Mouse (Mus musculus): ENCODE measurements around the gene Col6a4.

The Col6a4 gene

GRCm38 (mm10) chr9:106073956-106074355, 22.6 kb downstream of the Col6a4 start:
- no peak for DNase-seq (ENCODE audit: low read depth)

- DNase-seq (ENCODE audit: low read depth), result no peak
Measured at GRCm38 (mm10) chr9:106071651-106072050, 24.9 kb downstream of the Col6a4 start.

DNA sequence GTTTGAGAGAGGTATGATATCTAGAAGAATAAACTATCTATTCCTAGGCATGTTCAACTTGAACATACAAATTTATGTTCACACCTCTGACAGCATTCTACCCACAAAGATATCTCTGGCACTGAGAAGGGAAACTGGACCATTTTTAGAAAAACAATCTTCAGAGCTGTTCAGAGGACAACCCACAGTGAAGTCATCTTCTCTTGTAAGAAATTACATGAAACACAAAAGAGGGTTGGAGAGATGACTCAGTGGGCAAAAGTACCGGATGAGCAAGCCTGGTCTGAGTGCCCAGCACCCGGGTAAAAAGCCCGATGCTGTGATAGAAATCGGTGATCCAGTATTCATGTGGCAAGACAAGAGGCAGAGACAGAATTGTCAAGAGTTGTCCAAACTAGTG, 43.1 kb downstream of the Col6a4 start:
- DNase-seq (ENCODE audit: low read depth), result no peak

DNA sequence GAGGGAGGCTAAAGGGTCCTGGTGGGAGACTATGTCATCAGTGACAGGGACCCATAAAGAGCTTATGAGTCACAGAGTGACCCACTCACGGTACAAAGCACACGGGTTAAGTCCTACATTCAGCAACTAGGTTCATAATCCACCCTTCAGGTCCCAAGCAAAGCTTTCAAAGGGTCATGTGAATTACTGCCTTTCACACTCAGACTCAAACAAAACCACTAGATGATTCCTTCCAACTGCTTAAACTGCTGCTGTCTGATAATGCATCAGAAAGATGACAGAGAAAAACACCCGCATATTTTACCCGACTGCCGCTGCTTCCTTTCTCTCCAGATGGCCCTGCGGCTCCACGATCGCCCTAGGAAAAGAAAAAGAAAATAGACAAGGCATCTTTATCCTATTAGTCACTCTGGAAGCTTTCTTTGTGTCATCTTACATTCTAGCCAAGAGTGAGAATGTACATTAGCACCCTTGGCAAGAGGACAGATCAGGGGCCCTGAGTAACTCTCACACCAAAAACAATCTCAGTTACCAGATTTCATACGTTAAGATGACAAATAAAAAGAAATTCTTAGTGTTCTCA, 52.6 kb downstream of the Col6a4 start:
- no peak for DNase-seq (ENCODE audit: low read depth)

- no peak for DNase-seq (ENCODE audit: low read depth)
Measured at GRCm38 (mm10) chr9:106039915-106040659, 56.5 kb downstream of the Col6a4 start.

DNA sequence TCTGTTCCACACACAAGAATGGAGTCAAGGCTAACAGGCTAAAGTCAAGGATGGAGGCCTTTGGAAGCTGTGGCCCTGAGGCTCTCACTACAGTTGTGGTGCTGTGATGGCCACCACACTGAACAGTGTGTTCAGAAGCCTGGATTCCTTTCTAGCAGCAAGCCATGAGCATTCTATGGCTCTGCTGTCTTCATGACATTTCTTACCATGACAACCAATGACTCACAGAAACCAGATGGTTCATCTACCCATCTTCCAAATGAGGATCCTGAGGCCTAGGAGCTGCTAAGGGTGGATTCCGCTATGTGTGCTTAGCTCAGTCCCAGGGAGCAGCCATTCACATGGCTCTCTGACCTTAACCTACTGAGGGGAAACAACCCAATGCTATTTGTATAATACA, 57.3 kb downstream of the Col6a4 start:
- no peak for DNase-seq (ENCODE audit: low read depth)

DNA sequence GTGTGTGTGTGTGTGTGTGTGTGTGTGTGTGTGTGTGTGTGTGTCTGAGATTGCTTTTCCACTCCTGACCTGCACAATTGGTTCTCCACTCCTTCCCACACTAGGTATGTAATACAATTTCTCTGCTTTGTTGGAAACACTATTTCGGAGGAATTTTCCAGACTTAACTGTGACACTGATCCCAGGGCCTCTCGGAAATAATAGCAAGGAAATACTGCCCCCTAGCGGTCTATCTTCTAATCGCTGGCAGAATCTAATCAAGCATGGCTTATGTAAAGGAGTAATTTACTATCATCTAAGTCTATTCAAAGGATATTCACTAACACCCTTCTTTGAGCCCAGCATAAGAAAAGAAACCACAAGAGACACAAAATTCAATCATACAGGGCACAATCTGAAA, 57.7 kb downstream of the Col6a4 start:
- peak; percentile 20 for DNase-seq (ENCODE audit: low read depth)

- no peak for DNase-seq (ENCODE audit: low read depth)
Measured at GRCm38 (mm10) chr9:106015666-106016065, 80.9 kb downstream of the Col6a4 start.

DNA sequence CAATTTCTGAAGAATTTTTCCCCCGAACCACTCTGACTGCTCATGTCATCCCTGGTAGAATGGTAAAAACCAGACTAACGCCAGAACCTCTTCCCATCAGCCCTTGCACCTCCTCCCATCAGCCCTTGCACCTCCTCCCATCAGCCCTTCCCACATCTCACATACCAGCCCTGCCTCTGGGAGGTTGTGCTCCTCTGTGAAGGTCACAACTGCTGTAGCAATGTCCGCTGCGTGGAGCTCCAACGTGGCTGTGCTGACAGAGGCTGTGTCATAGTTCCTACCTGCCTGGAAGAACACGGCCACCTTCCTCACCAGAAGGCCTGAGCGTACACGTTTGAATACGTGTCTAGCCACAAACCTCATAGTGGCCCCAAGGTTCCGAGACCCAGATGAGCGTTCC, 83.4 kb downstream of the Col6a4 start:
- no peak for DNase-seq (ENCODE audit: low read depth)

- no peak for DNase-seq (ENCODE audit: low read depth)
Measured at GRCm38 (mm10) chr9:105997955-105998354, 98.6 kb downstream of the Col6a4 start.

GRCm38 (mm10) chr9:105992425-105992824, 104.2 kb downstream of the Col6a4 start:
- no peak for DNase-seq (ENCODE audit: low read depth)

DNA sequence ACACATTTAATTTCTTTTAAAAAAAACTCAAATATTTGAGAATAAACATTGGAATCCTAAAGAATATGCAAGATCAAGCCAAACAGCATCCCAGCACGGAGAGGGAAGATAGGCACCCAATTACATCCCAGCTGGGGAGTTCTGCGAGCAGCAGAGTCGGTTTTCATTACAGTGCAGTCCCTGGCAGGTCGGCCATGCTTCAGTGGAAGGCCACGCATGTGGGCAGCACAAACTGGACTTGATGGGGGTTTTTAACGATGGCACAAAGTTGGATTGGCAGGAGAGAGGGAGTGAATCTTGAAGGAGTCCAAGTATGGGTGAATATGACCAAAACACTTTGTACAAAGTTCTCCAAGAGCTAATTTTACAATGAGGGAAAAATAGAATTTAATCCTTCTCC, 106.5 kb downstream of the Col6a4 start:
- no peak for DNase-seq (ENCODE audit: low read depth)

DNA sequence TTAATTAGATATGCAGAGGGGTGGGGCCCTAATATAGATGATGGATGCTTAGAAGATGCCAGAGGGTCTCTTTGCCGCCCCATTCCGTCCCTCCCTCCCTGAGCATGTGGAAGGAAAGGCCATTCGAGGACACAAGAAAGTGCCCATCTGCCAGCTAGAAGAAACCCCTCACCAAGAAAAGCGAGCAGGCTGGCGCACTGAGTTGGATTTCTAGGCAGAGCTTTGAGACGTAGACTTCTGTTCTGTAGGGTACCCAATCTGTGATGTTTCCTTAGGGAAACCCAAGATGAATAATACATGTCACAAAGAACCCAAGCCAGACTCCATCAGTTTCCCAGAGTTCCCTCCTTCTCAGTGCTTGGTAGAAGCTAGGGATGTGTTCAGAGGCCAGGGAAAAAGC, 107.1 kb downstream of the Col6a4 start:
- DNase-seq (ENCODE audit: low read depth), result no peak

GRCm38 (mm10) chr9:105988096-105988495, 108.5 kb downstream of the Col6a4 start:
- DNase-seq (ENCODE audit: low read depth), result no peak

DNA sequence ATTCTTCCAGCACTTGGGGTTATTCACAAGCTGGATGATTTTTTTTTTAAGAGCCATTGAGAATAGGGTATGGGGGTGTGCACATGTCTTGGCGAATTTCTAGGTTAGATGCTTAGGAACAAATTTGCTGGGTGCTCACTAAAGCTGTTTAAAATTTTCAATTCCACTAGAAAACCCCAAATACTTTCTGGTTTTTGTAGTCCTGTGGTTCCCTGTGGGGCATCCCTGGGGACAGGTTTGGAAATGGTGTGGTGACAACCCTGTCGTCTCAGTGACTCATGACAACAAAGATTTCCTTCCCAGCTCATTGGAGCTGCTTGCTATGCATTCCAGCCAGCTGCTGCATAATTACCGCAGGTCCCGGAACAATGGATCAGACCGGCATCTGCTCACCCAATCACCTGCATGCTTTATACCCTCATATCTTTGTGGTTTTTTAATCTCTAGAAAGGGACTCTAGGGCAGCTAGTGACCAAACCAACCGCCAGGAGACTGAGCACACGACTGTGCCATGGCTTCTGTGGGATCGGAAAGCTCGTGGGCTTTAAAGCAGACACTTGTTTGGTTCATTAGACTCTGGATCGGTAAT, 111.6 kb downstream of the Col6a4 start:
- DNase-seq (ENCODE audit: low read depth), result no peak

- DNase-seq (ENCODE audit: low read depth), result no peak
Measured at GRCm38 (mm10) chr9:105978479-105978878, 118.1 kb downstream of the Col6a4 start.

GRCm38 (mm10) chr9:105976871-105977270, 119.7 kb downstream of the Col6a4 start:
- no peak for DNase-seq (ENCODE audit: low read depth)

GRCm38 (mm10) chr9:105976314-105976713, 120.3 kb downstream of the Col6a4 start:
- no peak for DNase-seq (ENCODE audit: low read depth)

GRCm38 (mm10) chr9:105973736-105974135, 122.8 kb downstream of the Col6a4 start:
- DNase-seq (ENCODE audit: low read depth), result no peak

GRCm38 (mm10) chr9:105972031-105972430, 124.6 kb downstream of the Col6a4 start:
- no peak for DNase-seq (ENCODE audit: low read depth)

- DNase-seq (ENCODE audit: low read depth), result no peak
Measured at GRCm38 (mm10) chr9:105971351-105971894, 125.2 kb downstream of the Col6a4 start.

GRCm38 (mm10) chr9:105970901-105971300, 125.7 kb downstream of the Col6a4 start:
- no peak for DNase-seq (ENCODE audit: low read depth)

DNA sequence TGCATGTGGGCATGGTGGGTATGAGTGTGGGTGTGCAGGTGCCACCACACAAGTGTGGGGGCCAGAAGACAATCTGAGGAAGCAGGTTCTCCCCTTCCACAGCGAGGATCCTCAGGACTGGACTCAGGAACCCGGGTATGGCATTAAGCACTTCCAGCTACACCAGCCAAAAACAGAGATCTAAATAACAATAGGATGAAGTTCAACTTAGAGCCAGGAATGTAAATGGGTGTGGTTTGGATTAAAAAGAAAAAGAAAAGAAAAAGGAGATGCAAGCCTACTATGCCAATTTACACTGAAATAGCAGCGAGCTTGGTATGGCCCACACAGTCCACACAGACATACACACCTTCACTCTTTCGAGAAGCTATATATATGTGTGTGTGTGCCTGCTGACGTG, 128.6 kb downstream of the Col6a4 start:
- no peak for DNase-seq (ENCODE audit: low read depth)

Data from fibroblast of lung, adult 2 months (primary cell).